Mouse (Mus musculus): Measurements from ENCODE around the gene Pno1. TPM values are rescaled to one million over a fixed set of nuclear protein-coding genes. Genes with fewer than 3 reads are reported as not detected.
A peak's percentile ranks its signal among the peaks of the same experiment; 100 is the strongest.

Gene Pno1
- total RNA-seq, 2 experiments from 2014 or later: 30.9 to 35.5 TPM

DNA sequence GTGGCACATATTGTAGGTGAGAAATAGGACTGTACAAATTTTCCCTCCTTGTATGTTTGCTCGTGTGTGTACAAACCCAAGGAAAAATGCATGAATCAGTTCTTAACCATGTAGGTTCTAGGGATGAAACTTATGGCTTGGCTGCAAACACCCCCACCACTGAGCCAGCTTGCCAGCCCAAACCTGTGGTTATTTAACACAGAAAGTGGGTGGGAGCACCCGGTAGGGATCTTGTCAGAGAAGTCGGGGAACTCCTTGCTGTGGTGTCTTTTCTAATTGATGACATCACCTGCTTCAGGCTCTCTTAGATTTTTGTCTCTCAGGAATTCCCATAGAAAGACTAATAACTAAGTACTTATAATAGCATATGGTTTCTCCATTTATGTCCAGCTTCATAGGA lies 23.7 kb downstream of the Pno1 start:
- no peak for DNase-seq (ENCODE audit: extremely low spot score in 1 of 2, low spot score in 2 of 2)
- intact Hi-C loops (cut with DNase I): no loop called here

DNA sequence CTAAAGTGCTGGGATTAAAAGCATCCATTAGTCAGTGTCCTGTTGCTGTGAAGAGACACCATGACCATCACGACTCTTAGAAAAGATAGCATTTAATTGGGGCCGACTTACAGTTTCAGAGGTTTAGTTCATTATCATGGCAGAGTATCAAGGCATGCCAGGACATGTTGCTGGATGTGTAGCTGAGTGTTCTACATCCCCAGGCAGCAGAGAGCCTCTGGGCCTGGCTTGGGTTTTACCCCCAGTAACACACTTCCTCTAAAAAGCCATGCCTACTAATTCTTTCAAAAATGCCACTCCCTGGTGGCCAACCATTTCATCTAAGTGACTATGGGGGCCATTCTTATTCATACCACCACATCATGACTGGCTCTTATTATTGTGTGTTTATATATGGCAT lies 28.2 kb downstream of the Pno1 start:
- DNase-seq (ENCODE audit: extremely low spot score in 1 of 2, low spot score in 2 of 2): no peak
- intact Hi-C loops (cut with DNase I): no loop called here

DNA sequence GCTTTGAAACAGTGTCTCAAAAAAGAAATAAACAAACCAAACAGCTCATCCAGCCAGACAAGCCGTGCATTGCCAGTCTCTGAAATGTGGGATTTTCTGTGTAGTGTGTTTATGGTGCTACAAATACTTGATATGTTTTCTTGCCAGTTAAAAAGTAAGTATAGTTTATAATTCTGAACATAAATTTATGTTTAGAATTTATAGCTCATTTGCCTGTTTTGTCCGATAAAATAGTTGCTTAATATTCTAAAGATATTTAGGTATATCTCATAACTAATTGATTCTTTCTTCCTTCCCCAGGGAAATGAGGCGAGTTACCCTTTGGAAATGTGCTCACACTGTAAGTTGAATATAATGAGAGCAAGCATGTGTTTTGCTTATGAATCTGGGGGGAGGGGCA lies 29.6 kb downstream of the Pno1 start, which contains the start of gene Wdr92:
Gene Wdr92, plus strand, starts transcription at position 301 of the 400 bp plus-strand sequence.
- no peak for DNase-seq (ENCODE audit: extremely low spot score in 1 of 2, low spot score in 2 of 2)
- intact Hi-C loops (cut with DNase I): no loop called here

DNA sequence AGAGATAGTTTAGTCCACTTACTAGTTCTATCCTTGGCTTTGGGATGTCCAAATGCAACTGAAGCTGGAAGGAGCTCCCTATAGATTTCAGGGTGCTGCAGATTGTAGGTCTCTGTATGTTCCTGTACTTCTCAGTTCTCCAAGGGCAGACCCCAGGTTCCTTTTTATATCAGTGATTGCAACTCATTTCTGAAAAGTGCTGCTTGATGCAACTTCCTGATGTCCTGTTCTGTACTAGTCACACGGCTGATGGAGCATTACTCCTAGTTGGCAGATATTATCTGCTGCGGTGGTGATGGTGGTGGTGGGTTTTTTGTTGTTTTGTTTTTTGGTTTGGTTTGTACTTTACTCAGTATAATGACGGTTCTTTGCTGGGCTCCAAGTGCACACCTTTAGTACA lies 30.6 kb downstream of the Pno1 start:
- no peak for DNase-seq (ENCODE audit: extremely low spot score in 1 of 2, low spot score in 2 of 2)
- intact Hi-C loops (cut with DNase I): no loop called here

DNA sequence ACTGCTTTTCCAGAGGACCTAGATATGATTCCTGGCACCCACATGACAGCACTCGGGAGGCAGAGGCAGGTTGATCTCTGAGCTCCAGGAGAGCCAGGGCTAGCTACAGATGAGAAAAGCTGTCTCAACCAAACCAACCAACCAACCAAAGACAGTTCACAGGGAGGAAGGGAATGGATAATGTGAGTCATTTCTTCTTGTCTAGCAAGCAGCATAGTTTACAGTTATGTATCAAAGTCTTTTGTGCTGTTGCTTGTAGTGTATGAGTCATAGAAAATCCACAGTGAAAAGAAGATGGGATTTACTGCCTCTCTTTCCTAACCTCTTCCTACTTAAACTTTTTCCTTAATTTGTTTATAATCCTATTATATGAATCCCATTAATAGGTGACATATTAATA lies 34.7 kb downstream of the Pno1 start:
- no peak for DNase-seq (ENCODE audit: extremely low spot score in 1 of 2, low spot score in 2 of 2)

DNA sequence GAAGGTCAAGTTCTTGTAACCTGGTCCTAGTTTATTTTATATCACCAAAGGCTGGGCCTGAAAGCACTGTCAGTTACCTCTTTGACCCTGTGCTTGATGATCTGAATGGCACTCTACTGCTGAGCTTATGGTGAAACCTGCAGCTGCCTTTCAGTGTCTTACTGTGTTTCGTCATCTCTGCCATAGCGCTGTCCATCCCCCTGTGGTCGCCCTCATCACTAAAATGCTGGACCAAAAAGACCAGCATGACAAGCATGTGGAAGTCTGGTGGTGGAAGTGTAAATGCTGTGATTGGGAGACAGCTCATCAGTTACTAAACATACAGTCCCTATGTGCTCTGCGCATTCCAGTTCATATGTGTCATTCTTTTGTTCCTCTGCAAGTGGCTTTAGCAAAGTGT lies 39.1 kb downstream of the Pno1 start:
- intact Hi-C loops (cut with DNase I): no loop called here
- DNase-seq (ENCODE audit: extremely low spot score in 1 of 2, low spot score in 2 of 2): no peak

More for the DNA sequence above, 34.7 kb downstream of the Pno1 start:
- intact Hi-C loops (cut with DNase I): no loop called here

DNA sequence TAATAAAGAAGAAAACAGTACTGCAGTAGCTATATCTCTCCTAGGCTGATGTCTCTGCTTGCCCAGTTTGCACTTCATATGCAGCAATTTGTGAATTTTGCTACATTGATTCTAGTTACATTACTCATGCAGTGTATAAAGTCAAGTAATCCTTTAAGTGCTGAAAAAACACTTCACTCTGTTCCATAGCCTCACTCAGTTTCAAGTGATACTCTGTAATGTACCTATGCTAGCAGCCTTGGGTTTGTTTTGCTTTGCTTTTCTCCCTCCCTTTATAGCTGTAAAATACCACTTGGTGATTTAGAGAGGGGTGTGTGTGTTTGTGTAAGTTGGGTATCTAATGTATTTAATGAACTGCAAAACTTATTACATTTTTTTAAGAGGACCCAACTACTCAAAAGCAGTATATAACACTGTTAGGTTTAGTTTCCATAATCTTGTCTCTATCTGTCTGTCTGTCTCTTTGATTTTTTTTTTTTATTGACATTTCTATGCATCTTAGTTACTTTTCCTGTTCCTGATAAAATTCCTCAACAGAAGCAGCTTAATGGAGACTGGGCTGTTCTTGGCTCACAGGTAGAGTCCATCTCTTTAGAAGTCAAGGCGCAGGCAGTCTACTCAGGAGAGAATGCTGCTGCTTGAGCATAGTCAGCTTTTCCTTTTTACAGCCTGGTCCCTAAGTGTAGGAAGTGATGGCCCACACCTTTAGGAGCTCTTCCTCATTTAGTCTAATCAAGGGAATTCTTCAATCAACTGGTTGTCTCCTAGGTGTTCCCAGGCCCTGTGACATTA lies 40.2 kb downstream of the Pno1 start:
- DNase-seq (ENCODE audit: extremely low spot score in 1 of 2, low spot score in 2 of 2): no peak
- intact Hi-C loops (cut with DNase I): no loop called here

DNA sequence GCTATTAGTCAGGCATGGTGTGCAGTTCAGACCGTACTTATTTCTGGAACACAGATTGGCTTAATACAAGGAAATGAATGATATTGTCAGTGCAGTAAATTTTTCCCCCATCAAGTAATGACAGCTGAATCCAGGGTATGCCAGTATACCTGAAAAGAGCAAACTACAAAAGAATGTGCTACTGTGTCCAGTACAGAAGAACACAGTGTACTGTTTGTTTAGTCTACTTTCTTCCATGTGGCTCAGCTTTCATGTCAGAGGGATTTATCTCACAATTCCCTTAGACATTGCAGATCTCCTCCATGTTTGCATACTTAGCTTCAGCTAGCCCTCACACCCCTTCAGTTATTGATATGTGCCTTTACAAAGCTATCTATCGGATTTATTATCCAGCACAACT lies 42.1 kb downstream of the Pno1 start:
- intact Hi-C loops (cut with DNase I): no loop called here
- DNase-seq (ENCODE audit: extremely low spot score in 1 of 2, low spot score in 2 of 2): no peak

DNA sequence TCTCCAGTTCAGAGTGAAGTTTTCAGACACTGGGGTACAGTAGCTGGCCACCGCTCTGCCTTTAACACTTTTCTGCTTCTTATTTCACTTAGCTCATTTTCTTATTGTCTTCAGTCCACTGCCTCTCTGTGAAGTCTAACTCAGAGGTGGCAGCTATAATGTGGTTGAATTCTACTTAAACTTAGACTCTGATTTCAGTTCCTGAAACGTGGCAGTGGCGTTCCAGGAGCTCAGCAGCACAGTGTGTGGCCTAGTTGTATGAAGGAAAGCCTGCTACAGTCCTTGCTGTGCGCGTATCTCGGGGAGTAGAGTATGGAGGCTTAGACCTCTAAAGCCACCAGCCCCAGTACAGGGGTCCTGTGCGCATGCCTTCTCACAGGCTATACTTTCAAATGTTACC lies 44.7 kb downstream of the Pno1 start:
- DNase-seq (ENCODE audit: extremely low spot score in 1 of 2, low spot score in 2 of 2): no peak
- intact Hi-C loops (cut with DNase I): no loop called here

DNA sequence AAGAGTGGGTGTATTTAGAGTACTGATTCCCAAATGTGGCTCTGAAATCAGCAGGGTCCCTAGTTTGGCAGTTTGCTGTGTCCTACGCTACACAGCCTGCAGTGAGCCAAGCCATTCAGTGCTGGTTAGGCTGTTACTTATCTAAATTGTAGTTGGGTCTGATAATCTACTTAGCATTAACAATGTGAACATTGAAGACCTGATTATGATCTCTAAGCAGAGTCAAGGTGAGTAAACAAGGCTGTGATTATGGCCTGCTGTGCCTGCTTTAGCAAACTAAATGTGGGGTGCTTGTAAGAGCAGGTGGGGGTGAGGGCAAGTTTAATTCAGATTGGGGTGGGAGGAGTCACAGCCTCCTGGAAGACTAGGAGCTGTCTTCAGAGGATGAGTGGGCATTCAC lies 47.4 kb downstream of the Pno1 start:
- no peak for DNase-seq (ENCODE audit: extremely low spot score in 1 of 2, low spot score in 2 of 2)
- intact Hi-C loops (cut with DNase I): loop anchor here (5.0 kb wide), 1 partner anchor 48 kb away; the partner anchor contains the start of gene Pno1

DNA sequence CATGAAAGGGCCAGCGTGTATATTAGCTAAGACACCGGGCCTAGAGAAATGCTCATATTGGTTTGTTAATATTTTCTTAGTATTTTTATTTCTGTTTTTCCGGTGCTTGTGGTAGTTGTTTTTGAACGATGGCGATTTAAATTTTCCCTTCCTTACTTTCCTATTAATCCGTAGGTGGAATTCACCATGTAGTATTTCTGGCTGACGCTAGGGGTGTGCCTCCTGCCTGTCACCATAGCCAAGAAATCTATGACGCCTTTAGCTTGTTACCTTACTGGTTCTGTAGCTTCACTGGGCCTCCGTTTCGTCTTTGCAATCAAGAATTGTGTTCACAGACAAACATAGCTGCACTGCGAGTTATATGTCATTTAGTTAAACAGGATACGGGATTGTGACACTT lies 51.1 kb downstream of the Pno1 start:
- intact Hi-C loops (cut with DNase I): loop anchor here (5.0 kb wide), 1 partner anchor 52 kb away; the partner anchor contains the start of gene Pno1
- peak; percentile 54 to 56 for DNase-seq (ENCODE audit: extremely low spot score in 1 of 2, low spot score in 2 of 2)

DNA sequence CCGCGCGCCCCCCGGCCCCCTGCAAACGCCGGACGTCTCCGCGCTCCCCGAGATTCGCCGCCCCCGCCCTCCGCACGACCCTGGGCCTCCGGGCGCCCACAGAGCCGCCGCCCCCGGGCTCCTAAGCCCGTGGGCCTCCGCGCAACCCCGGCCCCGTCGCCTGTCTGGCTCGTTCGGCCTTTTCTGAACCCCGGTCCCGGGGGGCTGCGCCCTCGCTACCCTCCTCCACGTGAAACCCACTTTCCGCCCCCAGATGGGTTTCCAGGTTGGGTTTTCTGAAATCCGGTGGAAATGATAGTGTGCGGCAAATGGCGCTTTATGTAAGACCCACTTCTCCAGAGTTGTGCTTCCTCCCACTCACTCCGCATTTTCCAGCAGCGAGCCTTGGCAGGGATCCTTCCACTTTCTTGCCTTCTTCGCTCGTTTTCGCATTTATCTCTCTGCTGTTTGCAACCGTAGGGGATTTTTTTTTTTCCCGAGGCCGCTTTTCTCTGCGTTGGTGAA lies 51.6 kb downstream of the Pno1 start:
- DNase-seq (ENCODE audit: extremely low spot score in 1 of 2, low spot score in 2 of 2): peak; percentile 65 to 73
- intact Hi-C loops (cut with DNase I): loop anchor here (5.0 kb wide), 1 partner anchor 53 kb away; the partner anchor contains the start of gene Pno1

DNA sequence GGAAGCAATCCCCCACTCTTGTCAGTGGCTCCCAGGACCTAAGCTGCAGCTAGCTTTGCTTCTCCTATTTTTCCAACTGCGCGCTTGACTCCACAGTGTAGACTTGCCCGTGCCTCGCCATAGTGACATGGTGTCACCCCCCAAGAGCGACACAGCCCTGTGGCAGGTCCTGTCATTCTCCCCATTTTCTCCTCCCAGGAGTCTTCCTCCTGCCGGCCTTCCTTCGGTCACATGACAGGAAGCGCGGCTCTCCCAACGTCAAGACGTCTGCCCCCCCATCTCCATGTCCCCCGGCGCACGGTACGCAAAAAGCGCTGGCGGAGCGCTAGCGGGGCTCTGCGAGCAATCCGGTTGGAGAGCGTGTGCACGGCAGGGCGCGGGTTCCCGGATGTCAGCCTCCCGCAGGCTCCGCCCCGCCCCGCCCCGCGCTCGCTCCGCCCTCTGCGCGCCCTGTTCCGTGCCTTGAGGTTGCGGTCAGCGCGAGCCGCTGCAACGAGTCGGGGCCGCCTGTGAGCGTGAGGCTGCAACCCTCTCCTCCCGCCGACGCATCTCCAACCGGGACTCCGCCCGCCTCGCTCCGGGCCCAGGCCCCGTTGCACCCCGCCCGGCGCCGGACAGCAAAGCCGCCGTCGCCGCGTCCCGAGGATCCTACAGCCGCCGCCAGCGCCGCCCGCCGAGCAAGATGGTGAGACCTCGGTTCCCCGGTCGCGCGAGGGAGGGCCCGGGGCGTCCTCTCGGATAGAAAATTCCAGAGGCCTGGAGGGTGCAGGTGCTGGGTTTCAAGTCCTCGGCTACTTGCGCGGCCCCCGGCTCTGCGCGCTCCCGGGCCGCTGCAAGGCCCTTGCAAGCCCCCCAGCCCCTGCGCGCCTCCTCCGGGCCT lies 52.3 kb downstream of the Pno1 start, which contains the start of gene Ppp3r1:
Gene Ppp3r1, plus strand, starts transcription at position 406 of the 880 bp plus-strand sequence.
- DNase-seq (ENCODE audit: extremely low spot score in 1 of 2, low spot score in 2 of 2): peak; percentile 94 to 99
- intact Hi-C loops (cut with DNase I): no loop called here

Other genes starting within 250 kb of the Pno1 start
- gene Cnrip1, start 160.0 kb downstream of the Pno1 start, total RNA-seq (2021): 100 to 1,000 TPM; 192 to 198 TPM
- 1 to 10 TPM; 5.4 to 5.5 TPM for gene Plek, start 159.2 kb downstream of the Pno1 start, total RNA-seq (2021)
- gene Ppp3r1, start 52.3 kb downstream of the Pno1 start, total RNA-seq (2021): 100 to 1,000 TPM; 455 to 477 TPM
- 1 to 10 TPM; 5.1 to 6.0 TPM for gene Wdr92, start 29.5 kb downstream of the Pno1 start, total RNA-seq (2021)
- 10 to 100 TPM; 63.4 to 67.1 TPM for gene C1d, start 46.0 kb upstream of the Pno1 start, total RNA-seq (2021)

All from left cerebral cortex, postnatal 10 days (tissue).